Mouse (Mus musculus) left cerebral cortex, adult 9 months (tissue): ENCODE data around the gene Med19.

Source experiments
- DNase-seq, 2 experiments: peaks; one replicate each; pipeline ENCODE4 v3.0.0; 2022; ENCODE audit warnings: low spot score in 2 of 2

The Med19 gene

GRCm38 (mm10) chr2:84677968-84678880, at the start of gene Med19, which contains the start of gene Gm28635:
Gene Med19 (plus strand): TSS chr2:84678402.
Gene Gm28635 (minus strand): TSS chr2:84678041.
- peak; percentile 97 to 99 for DNase-seq

GRCm38 (mm10) chr2:84632001-84632400, 46.2 kb upstream of the Med19 start:
- no peak for DNase-seq

DNA sequence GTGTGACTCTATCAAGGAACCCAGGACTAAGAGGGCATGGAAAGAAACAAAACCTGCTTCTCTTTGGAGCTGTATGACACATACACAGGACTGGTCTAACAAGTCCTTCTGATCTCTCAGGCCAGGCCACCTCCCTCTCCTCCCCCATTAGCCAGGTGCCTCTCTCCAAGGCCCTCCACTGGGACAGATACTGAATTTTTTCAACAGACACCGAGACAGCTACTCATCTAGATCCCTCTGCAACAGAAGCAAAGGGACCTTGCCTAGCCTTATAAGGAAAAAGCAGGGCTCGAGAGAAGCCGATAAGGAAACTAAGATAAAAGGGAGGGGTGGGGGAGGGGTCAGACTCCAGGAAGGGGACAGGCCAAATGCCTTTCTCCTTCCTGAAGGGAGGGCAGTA, 45.2 kb upstream of the Med19 start:
- DNase-seq, result no peak

DNA sequence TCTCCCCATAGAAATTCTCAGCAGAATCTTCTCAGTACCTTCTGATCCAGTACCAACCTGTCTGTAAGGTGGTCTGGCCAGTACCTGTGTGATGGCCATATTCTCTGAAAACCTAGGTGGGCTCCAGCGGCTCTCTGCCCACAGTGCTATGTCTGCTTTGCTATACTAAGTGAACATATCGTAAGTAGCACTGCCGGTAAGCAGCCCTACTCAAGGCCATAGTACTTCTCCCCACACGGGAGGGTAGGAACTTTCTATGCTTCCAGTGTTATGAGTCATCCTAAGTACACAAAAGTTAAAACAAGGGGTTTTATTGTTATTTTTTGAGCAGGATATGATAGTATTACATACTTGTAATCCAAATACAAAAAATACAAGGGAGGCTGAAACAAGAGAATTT, 44.2 kb upstream of the Med19 start:
- no peak for DNase-seq

GRCm38 (mm10) chr2:84634934-84635482, 43.2 kb upstream of the Med19 start:
- DNase-seq, result no peak

DNA sequence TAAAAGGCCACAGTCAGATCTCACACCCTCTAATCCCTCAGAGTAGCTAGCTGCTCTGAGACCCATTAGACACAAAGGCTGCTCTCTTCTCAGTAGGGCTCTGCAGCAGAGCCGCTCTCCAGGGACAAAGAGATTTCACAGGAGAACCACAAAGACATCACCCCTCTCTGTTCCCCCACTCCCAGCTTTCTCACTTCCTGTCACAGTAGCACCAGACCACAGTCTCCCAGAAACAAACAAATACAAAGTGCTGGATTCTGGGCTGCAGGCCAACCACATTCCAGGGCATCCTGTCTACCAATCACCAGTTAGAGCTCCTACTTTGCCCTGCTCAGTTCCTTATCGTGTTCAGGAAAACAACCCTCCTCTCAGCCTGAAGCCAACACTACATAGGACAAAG, 42.6 kb upstream of the Med19 start:
- DNase-seq, result peak; percentile 62 to 81

- DNase-seq, result no peak
Measured at GRCm38 (mm10) chr2:84636231-84636741, 41.9 kb upstream of the Med19 start.

- DNase-seq, result no peak
Measured at GRCm38 (mm10) chr2:84637452-84638165, 40.6 kb upstream of the Med19 start.

DNA sequence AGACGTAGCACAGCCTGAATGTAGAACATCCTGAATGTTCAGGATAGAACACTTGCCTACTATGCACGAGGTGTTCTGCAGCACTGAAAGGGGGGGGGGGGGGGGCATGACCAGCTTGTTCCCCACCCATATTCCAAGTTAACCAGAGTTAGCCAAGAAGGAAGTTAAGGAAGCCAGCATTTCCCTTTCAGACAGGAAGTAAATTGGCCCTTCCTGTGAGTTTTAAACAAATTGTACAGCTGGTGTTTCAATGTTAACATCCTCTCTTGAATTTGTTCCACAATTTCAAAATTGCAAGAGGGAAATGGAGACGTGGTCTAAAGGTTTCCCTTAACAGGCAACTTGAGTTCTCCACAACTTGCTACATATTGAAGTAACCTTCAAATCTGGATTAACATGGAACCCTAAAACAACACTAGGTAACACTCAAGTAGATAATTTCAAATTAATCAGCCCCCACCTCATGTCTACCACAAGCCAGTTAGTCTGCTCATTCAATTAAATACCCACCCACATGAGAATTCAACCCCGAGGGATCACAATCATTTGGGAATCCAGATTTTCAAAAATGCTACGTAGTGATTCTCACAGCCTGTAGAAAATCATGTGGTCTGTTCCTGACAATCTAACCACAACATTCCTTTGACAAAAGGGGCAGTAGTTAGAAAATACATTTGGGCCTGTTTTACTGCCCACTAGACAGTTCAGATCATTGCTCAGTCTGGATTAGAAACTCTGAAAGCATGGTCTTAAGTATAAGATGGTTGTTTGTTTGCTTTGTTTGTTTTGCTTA, 39.6 kb upstream of the Med19 start:
- no peak for DNase-seq

DNA sequence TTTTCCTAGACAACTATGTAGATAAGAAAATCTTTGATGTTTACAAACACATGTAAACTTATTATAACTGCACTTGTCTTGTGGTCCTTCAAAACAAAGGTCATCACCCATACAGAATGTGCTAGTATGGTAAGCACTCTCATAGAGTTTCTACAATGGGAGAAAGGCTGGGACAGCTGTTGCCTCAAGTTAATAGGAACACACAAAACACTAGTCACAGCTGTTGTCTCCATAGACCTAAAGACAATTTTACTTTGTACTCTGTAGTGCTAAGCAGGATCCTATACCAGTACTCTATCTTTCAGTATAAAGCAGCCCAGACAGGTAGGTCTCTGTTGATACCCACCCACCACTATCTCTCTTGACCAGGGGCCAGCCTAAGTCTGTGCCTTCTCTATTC, 37.4 kb upstream of the Med19 start:
- no peak for DNase-seq

DNA sequence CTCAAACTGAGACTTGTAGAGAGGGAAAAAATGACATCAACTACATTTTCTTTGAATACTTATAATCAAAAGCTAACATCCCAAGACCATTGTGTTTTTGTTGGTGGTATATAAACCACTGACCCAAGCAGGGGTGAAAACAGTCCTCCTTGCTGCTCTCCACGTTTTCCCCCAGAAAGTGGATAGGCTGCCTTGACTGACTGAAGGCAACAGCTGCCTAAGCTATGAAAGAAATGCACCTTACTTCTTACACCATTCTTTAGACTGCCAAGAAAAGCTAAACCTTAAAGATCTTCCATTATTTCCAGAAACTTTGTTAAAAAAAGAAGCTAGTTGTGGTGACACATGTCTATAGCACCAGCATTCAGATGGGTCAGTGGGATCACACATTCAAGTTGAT, 32.1 kb upstream of the Med19 start:
- DNase-seq, result no peak

GRCm38 (mm10) chr2:84647051-84647568, 31.1 kb upstream of the Med19 start:
- DNase-seq, result no peak

GRCm38 (mm10) chr2:84648369-84648768, 29.8 kb upstream of the Med19 start:
- DNase-seq, result no peak

- no peak for DNase-seq
Measured at GRCm38 (mm10) chr2:84649674-84650073, 28.5 kb upstream of the Med19 start.

DNA sequence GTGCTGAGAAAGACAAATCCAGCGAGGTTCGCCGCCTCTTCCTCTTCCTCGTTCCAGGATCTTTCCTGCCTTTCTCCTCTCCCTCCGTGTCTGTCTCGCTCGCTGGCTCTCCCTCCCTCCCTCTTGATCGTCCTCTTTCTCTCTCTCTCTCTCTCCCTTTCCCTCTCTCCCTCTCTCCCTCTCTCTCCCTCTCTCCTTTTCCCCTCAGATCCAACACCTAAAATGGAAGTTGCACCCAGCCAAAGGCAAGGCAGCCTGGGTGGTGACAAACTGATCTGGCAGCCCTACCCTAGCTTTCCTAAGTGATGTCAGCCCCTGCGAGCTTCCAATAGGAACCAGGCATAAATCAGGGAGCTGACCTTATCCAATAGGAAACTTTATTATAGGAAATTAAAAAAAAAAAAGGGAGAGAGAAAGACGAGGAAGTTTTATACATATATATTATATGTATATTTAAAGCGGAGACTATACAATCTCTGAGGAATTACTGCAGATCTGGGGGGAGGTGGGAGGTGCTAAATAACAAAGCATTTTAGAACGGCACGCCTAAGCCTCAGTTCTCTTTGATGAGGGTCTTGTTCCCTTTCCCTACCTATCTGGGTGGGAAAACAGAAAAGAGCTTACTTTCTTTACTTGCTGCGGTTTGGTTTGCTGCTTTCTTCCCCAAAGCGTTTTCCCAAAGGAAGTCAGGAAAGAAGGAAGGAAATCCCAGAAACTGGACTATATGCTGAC, 27.6 kb upstream of the Med19 start, which contains the start of gene Ctnnd1:
Gene Ctnnd1, minus strand, starts transcription at position 302 of the 732 bp plus-strand sequence.
- peak; percentile 84 to 91 for DNase-seq

- DNase-seq, result no peak
Measured at GRCm38 (mm10) chr2:84653354-84653753, 24.8 kb upstream of the Med19 start.

DNA sequence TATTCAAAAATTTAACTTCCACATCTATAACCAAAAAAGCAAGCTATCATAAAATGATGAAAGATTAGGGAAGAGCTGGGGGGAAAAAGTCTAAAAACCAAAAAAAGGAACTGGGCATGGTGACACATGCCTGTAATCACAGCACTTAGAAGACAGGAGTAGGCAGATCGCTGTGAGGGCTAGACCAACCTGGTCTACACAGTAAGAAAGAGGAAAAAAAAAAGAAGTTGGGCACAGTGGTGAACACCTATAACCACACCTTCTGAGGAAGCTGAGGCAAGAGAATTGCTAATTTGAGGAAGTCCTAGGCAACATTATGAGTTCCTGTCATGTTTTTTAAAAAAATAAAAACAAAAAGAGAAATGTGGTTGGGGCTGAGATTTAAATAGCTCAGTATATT, 22.3 kb upstream of the Med19 start:
- no peak for DNase-seq

DNA sequence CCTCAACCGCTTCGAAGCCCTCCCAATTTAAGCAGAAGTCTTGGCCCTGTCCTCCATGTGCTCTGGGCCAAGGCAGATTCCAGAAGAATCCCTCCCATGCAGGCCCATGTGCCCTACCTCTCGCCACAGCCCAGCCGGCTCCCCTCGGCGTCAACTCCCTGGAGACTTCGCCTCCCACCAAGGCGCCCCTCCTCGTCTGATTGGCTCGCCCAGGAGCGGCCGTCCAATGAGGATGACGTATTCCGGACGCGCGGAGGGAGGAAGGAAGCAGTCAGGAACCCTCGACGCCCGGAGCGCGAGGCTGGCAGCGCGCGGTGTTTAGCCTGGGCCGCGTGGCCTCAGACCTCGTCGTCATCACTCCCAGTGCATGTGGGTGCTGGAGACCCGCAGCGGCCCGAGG, 19.4 kb upstream of the Med19 start, which contains the start of gene Btbd18:
Gene Btbd18, plus strand, starts transcription at position 274 of the 400 bp plus-strand sequence.
- no peak for DNase-seq

DNA sequence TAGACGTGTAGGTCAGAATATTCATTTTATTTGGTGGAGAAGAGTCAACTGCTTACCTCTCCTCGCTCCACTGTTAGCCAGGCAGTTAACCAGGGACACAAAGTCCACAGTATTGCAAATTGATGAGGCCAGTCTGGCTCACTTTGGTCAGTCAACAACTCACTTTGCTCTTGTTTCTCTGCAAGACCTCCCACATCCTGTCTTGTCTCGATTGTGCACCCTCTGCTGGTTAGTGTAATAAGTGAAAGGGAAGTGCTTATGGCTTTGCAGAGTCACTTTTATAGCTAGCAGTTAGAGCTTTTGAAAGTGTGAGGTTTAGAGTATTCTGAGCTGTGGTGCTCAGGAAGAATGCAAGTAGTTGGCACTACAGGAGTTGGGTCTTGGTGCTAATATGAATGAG, 17.9 kb upstream of the Med19 start:
- peak in 1 of 2 experiments; percentile 70 for DNase-seq

DNA sequence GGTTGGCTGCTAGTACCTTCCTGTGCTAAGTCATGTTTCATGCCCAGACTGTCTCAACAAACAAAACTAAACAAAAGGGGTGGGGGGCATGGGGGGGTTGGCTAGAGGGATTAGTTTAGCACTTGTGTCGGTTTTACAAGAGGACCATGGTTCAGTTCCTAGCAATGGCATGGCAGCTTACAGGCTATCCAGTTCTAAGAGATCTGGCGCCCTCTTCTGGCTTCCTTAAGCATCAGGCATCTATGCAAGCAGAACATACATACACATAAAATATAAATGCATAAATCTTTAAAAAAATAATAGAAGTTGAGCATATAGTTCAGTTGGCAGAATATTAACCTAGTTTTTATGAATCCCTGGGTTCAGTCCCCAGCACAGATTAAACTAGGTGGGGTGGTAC, 15.3 kb upstream of the Med19 start:
- DNase-seq, result no peak
